Mouse (Mus musculus) ES-Bruce4 (cell line): ENCODE results near the gene Olfr372.

Experiments used
- CTCF ChIP-seq: IDR thresholded peaks from one replicate; pipeline ENCODE4 v1.8.1; 2011; ENCODE audit warnings: low read depth, low read length
- EP300 ChIP-seq: IDR thresholded peaks from 2 replicates; pipeline ENCODE4 v1.6.1; 2011; ENCODE audit warnings: low read depth, low read length; ENCODE audit not compliant: insufficient read depth
- POLR2A ChIP-seq: IDR thresholded peaks from one replicate; pipeline ENCODE4 v1.8.1; 2011; ENCODE audit warnings: low read length; ENCODE audit not compliant: insufficient read depth

GRCm38 (mm10) chr8:72000223-72000622, 40.8 kb upstream of the Olfr372 start:
- TF ChIP-seq POLR2A (no peak), CTCF (no peak), EP300 (no peak)
